Mouse (Mus musculus): ENCODE results near the gene Gsta2. TPM values are rescaled to one million over a fixed set of nuclear protein-coding genes. Genes with fewer than 3 reads are reported as not detected.

Gene Gsta2
- polyA plus RNA-seq, 1 experiment: 726 TPM

DNA sequence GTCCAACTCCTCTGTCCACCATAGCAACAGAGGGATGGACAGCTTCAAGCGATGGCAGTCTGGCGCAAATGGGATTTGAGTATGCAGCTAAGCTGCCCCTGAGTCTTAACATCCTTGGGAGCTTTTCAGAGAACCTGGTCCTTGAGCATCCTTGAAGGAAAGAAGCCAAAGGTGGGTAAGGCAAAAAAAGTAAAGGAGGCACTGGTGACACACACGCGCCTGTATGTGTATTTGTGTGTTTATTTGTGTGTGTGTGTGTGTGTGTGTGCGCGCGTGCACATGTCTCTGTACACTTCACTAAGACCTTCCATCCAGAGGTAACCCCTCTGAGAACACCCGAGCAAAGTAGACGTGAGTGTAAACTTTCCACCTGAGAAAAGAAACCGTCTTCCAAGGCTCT lies 38.2 kb upstream of the Gsta2 start:
- Histone ChIP-seq H3K4me3 (ENCODE audit: insufficient read depth, low read depth, low read length) (no peak overlapping the region), H3K27ac (ENCODE audit: insufficient read depth, low read depth, low read length) (no peak overlapping the region), H3K36me3 (ENCODE audit: control insufficient read depth, insufficient read depth, low read length) (no peaks in the 10 kb centered on the region), H3K27me3 (replicated peaks; ENCODE audit: control insufficient read depth, insufficient read depth, low read length) (peaks cover 11% of the 10 kb centered on the region), H3K4me1 (ENCODE audit: control insufficient read depth, insufficient read depth, low read length) (no peaks in the 10 kb centered on the region)
- TF ChIP-seq CTCF (conservative IDR thresholded peaks at IDR 0.05; ENCODE audit: insufficient read depth, insufficient read length, low read depth, low read length): no peak
- TF ChIP-seq POLR2A (IDR thresholded peaks at IDR 0.05; ENCODE audit: low read depth, low read length): no peak
- 85% methylated on average over 10 of the region's 10 CpGs for WGBS
- DNase-seq: no peak

DNA sequence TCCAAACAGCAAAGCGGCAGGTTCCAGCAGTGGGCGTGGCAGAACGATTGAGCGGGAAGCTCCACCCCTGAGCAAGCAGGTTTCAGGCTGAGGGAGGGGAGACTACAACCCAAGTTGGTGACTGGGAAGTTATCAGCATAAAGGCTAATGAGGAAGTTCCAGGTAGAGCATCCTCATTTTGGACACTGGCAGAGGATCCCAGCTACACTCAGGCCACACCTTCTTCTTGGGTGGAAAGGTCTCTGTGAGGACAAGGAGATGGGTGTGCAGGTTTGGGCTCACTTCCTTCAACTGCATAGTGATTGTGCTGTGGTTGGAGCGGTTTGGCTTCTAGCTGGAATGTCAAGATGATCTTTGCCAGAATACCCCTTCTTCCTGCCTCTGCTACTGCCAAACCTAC lies 34.4 kb upstream of the Gsta2 start:
- no peaks in the 10 kb centered on the region; the same call in 1 of the 2 replicates for H3K27me3 ChIP-seq (replicated peaks; ENCODE audit: control insufficient read depth, insufficient read depth, low read length)
- H3K4me1 ChIP-seq (ENCODE audit: control insufficient read depth, insufficient read depth, low read length): no peaks in the 10 kb centered on the region

DNA sequence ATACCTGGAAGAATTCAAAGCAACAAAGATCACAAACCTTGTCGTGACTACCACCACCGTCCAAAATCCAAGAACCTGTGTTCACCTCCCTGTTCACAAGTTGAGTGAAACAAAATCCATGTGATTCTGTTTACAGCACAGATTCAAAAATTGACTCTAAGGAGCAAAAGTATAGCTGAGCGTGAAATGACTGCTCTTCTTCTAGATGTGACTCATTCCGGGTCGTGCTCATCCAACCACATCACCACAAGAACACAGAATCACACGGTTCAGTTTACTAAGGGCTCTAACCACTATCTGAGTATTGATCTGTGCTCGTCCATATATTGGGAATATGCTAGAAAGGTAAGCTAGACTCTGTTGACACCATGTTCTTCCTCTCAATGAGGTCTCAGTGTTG lies 31.4 kb upstream of the Gsta2 start:
- DNase-seq: no peak
- TF ChIP-seq POLR2A (IDR thresholded peaks at IDR 0.05; ENCODE audit: low read depth, low read length): no peak
- no peak for TF ChIP-seq CTCF (conservative IDR thresholded peaks at IDR 0.05; ENCODE audit: insufficient read depth, insufficient read length, low read depth, low read length)
- no peaks in the 10 kb centered on the region for H3K36me3 ChIP-seq (ENCODE audit: control insufficient read depth, insufficient read depth, low read length)
- H3K27me3 ChIP-seq (replicated peaks; ENCODE audit: control insufficient read depth, insufficient read depth, low read length): no peaks in the 10 kb centered on the region
- WGBS: 67% methylated on average over 7 of the region's 7 CpGs
- no peak overlapping the region for H3K4me3 ChIP-seq (ENCODE audit: insufficient read depth, low read depth, low read length)
- no peak overlapping the region for H3K27ac ChIP-seq (ENCODE audit: insufficient read depth, low read depth, low read length)
- H3K4me1 ChIP-seq (ENCODE audit: control insufficient read depth, insufficient read depth, low read length): no peaks in the 10 kb centered on the region

More for the DNA sequence above, 34.4 kb upstream of the Gsta2 start:
- TF ChIP-seq POLR2A (IDR thresholded peaks at IDR 0.05; ENCODE audit: low read depth, low read length): no peak
- no peak for TF ChIP-seq CTCF (conservative IDR thresholded peaks at IDR 0.05; ENCODE audit: insufficient read depth, insufficient read length, low read depth, low read length)
- no peaks in the 10 kb centered on the region for H3K36me3 ChIP-seq (ENCODE audit: control insufficient read depth, insufficient read depth, low read length)
- 42% methylated on average over 5 of the region's 5 CpGs for WGBS
- H3K4me3 ChIP-seq (ENCODE audit: insufficient read depth, low read depth, low read length): no peak overlapping the region
- no peak overlapping the region for H3K27ac ChIP-seq (ENCODE audit: insufficient read depth, low read depth, low read length)
- DNase-seq: no peak

- peak; percentile 53 for TF ChIP-seq CTCF (conservative IDR thresholded peaks at IDR 0.05; ENCODE audit: insufficient read depth, insufficient read length, low read depth, low read length)
- no peak for TF ChIP-seq POLR2A (IDR thresholded peaks at IDR 0.05; ENCODE audit: low read depth, low read length)
Measured at GRCm38 (mm10) chr9:78385893-78386292, 30.3 kb upstream of the Gsta2 start.

GRCm38 (mm10) chr9:78378113-78378785 lies 22.7 kb upstream of the Gsta2 start, which contains the start of gene Ooep:
TSS of gene Ooep (minus strand) at chr9:78378725.
- Histone ChIP-seq H3K4me3 (ENCODE audit: insufficient read depth, low read depth, low read length) (no peak within 1 kb of the TSS), H3K36me3 (ENCODE audit: control insufficient read depth, insufficient read depth, low read length) (no peaks in the 10 kb centered on the region), H3K27me3 (replicated peaks; ENCODE audit: control insufficient read depth, insufficient read depth, low read length) (no peaks in the 10 kb centered on the region), H3K4me1 (ENCODE audit: control insufficient read depth, insufficient read depth, low read length) (no peaks in the 10 kb centered on the region), H3K27ac (ENCODE audit: insufficient read depth, low read depth, low read length) (no peak within 1 kb of the TSS)
- TF ChIP-seq CTCF (conservative IDR thresholded peaks at IDR 0.05; ENCODE audit: insufficient read depth, insufficient read length, low read depth, low read length) (no peak), POLR2A (IDR thresholded peaks at IDR 0.05; ENCODE audit: low read depth, low read length) (no peak)
- 6% methylated on average over 23 of the region's 23 CpGs for WGBS
- DNase-seq: no peak

More at GRCm38 (mm10) chr9:78385893-78386292, 30.3 kb upstream of the Gsta2 start:
- H3K4me3 ChIP-seq (ENCODE audit: insufficient read depth, low read depth, low read length): no peak overlapping the region
- WGBS: 59% methylated on average over 3 of the region's 3 CpGs
- peak; percentile 18 for DNase-seq
- H3K36me3 ChIP-seq (ENCODE audit: control insufficient read depth, insufficient read depth, low read length): no peaks in the 10 kb centered on the region
- H3K4me1 ChIP-seq (ENCODE audit: control insufficient read depth, insufficient read depth, low read length): no peaks in the 10 kb centered on the region
- H3K27me3 ChIP-seq (replicated peaks; ENCODE audit: control insufficient read depth, insufficient read depth, low read length): no peaks in the 10 kb centered on the region
- H3K27ac ChIP-seq (ENCODE audit: insufficient read depth, low read depth, low read length): no peak overlapping the region

GRCm38 (mm10) chr9:78377546-78377945 lies 22.0 kb upstream of the Gsta2 start:
- no peak for TF ChIP-seq POLR2A (IDR thresholded peaks at IDR 0.05; ENCODE audit: low read depth, low read length)
- no peak for TF ChIP-seq CTCF (conservative IDR thresholded peaks at IDR 0.05; ENCODE audit: insufficient read depth, insufficient read length, low read depth, low read length)
- no peak for DNase-seq
- Histone ChIP-seq H3K27me3 (replicated peaks; ENCODE audit: control insufficient read depth, insufficient read depth, low read length) (no peaks in the 10 kb centered on the region), H3K36me3 (ENCODE audit: control insufficient read depth, insufficient read depth, low read length) (no peaks in the 10 kb centered on the region), H3K4me1 (ENCODE audit: control insufficient read depth, insufficient read depth, low read length) (no peaks in the 10 kb centered on the region), H3K4me3 (ENCODE audit: insufficient read depth, low read depth, low read length) (no peak overlapping the region), H3K27ac (ENCODE audit: insufficient read depth, low read depth, low read length) (no peak overlapping the region)
- WGBS: 55% methylated on average over 8 of the region's 8 CpGs

DNA sequence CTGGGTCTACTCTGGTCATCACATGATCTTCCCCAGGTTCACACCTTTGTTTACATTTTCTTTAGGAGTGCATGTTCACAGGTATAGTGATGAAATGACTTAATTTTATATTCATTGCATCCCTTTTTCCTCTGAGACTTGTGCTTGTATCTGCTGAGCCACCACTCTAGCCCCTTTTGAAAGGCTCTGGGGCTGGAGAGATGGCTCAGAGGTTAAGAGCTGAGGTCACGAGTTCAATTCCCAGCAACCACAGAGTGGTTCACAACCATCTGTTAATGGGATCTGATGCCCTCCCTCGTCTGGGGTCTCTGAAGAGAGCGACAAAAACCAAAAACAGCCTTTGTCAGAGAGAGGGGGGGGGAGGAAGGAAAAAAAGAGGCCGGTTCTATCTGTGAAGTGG lies 19.9 kb upstream of the Gsta2 start:
- H3K27ac ChIP-seq (ENCODE audit: insufficient read depth, low read depth, low read length): no peak overlapping the region
- 84% methylated on average over 4 of the region's 4 CpGs for WGBS
- DNase-seq: no peak
- H3K27me3 ChIP-seq (replicated peaks; ENCODE audit: control insufficient read depth, insufficient read depth, low read length): no peaks in the 10 kb centered on the region
- no peaks in the 10 kb centered on the region for H3K36me3 ChIP-seq (ENCODE audit: control insufficient read depth, insufficient read depth, low read length)
- no peaks in the 10 kb centered on the region for H3K4me1 ChIP-seq (ENCODE audit: control insufficient read depth, insufficient read depth, low read length)
- no peak for TF ChIP-seq POLR2A (IDR thresholded peaks at IDR 0.05; ENCODE audit: low read depth, low read length)
- no peak for TF ChIP-seq CTCF (conservative IDR thresholded peaks at IDR 0.05; ENCODE audit: insufficient read depth, insufficient read length, low read depth, low read length)
- no peak overlapping the region for H3K4me3 ChIP-seq (ENCODE audit: insufficient read depth, low read depth, low read length)

All from kidney, adult 2 months (tissue).